Mouse (Mus musculus) spleen, postnatal 36 days (tissue): Measurements from ENCODE around the gene Vmn2r99.

Source experiments
- DNase-seq, 2 experiments: peaks; one replicate each; pipeline ENCODE4 v3.0.0; 2022; ENCODE audit warnings: low spot score in 2 of 2, mixed read lengths in 1 of 2

Gene Vmn2r99

DNA sequence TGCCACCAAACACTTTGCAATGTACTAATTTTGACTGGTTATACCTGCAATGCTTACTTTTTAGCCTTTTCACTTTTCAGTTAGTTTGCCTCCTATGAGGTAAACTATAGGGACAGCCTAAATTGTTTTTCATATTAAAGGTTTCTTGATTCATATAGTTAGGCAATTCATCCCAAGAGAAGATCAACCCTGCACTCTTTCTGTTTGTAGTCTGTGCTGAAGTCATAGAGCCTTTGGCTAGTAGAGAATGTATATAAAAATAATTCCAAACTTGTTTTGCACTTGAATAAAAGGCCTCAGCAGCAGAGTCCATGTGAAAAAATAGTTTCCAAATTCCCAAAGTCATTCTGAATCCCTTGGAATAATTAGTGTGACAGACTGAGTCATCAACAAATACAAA, at the start of gene Vmn2r99:
Vmn2r99 (plus strand) TSS at position 301 of the 400 bp plus-strand sequence.
- no peak for DNase-seq

DNA sequence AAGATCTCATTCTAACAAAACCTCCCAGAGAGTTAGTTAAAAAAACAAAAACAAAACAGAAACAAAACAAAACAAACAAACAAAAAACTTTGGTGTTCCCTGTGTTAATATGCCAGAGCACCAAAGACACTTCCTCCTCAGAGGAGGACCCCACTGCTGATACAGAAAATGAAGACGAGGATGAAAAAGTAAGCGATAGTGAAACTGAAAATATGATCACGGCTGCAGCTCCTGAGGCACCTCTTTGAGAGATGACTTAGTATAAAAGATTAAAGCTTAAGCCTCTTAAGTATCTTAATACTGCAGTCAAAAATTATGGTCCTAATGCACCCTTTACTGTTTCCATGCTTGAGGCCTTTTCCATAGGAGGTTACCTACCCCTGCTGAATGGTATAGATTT, 75.9 kb downstream of the Vmn2r99 start:
- no peak for DNase-seq

DNA sequence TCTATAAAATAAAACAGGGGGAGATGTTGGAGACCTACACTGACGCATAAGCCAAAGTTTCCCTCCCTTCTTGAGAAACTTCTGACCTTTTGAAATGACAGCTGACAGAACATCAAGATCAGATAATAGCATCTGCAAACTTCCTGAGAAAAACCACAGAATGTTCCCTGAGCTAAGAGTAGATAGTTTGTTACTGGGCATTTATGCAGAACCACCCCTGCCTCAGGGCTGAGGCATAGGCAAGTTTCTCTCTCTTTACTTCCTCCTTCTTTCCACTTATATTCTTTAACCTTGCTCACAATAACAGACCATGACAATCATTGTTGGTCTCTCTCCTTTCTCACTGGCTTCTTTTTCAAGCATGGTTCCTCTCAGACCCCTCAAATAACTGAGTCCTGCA, 83.2 kb downstream of the Vmn2r99 start:
- no peak for DNase-seq
